Mouse (Mus musculus) heart, embryonic 11.5 days (tissue): ENCODE measurements around the gene Abcg2. TPM values are rescaled to one million over a fixed set of nuclear protein-coding genes. Genes with fewer than 3 reads are reported as not detected.

Experiments
- ATAC-seq: fragments of 200-750 bp; cut with Nextera tagmentation; replicated peaks from 2 replicates; pipeline ENCODE4 v1.8.0; 2017; ENCODE audit warnings: moderate library complexity; ENCODE audit not compliant: insufficient number of reproducible peaks, low FRiP score, low TSS enrichment
- H3K27ac ChIP-seq: fragments of 300-500 bp; sonication (generic); 2 replicates; pipeline ENCODE4 v1.5.1; 2014; ENCODE audit warnings: mild to moderate bottlenecking, low read depth, low read length
- H3K27me3 ChIP-seq: fragments of 300-500 bp; sonication (generic); 2 replicates; pipeline ENCODE4 v1.6.1; 2014; ENCODE audit warnings: mild to moderate bottlenecking, low read length, mixed read lengths; ENCODE audit not compliant: control insufficient read depth, insufficient read depth
- H3K36me3 ChIP-seq: fragments of 300-500 bp; sonication (generic); 2 replicates; pipeline ENCODE4 v1.6.1; 2014; ENCODE audit warnings: mild to moderate bottlenecking, low read length, moderate library complexity, mixed read lengths; ENCODE audit not compliant: control insufficient read depth, insufficient read depth
- H3K4me1 ChIP-seq: fragments of 300-500 bp; sonication (generic); 2 replicates; pipeline ENCODE4 v1.6.1; 2014; ENCODE audit warnings: low read length; ENCODE audit not compliant: control insufficient read depth, insufficient read depth
- H3K4me2 ChIP-seq: fragments of 300-500 bp; sonication (generic); 2 replicates; pipeline ENCODE4 v1.6.1; 2014; ENCODE audit warnings: mild to moderate bottlenecking, moderate library complexity
- H3K4me3 ChIP-seq: fragments of 300-500 bp; sonication (generic); 2 replicates; pipeline ENCODE4 v1.5.1; 2014; ENCODE audit warnings: low read depth, low read length
- H3K9ac ChIP-seq: fragments of 300-500 bp; sonication (generic); 2 replicates; pipeline ENCODE4 v1.6.1; 2014; ENCODE audit warnings: mild to moderate bottlenecking, low read depth, low read length, moderate library complexity
- H3K9me3 ChIP-seq: fragments of 300-500 bp; sonication (generic); replicated peaks from 2 replicates; pipeline ENCODE4 v1.6.1; 2016; ENCODE audit warnings: low read length; ENCODE audit not compliant: control insufficient read depth
- WGBS: fragments of 180-500 bp; shearing (Covaris S2); extraction: QIAGEN DNeasy Blood & Tissue Kit; methylation state at CpG from one replicate; pipeline ENCODE4 v1.1.7; 2014; ENCODE audit not compliant: insufficient replicate concordance; 5-methylcytosine and 5-hydroxymethylcytosine counted together
- polyA plus RNA-seq: library from polyadenylated mRNA; unstranded; fragments of >200 nt; fragmentation: Nextera tagmentation; extraction: Ambion mirVana; gene quantifications from 2 replicates; pipeline ENCODE4 v1.2.1, GENCODE M21; 2014

Abcg2 gene
- polyA plus RNA-seq, 1 experiment from 2014 or later, result 67.8 TPM

DNA sequence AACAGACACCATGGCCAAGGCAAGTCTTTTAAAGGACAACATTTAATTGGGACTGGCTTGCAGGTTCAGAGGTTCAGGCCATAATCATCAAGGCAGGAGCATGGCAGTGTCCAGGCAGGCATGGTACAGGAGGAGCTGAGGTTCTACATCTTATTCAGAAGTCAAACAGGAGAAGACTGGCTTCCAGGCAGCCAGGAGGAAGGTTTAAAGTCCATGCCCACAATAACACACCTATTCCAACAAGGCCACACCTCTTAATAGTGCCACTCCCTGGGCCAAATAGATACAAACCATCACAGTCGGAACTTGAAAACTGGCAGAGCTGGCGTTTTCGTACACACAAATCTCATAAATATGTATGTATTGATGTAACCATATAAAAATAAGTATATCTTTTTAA, 94.2 kb downstream of the Abcg2 start:
- Histone ChIP-seq H3K9ac (no peak overlapping the region), H3K4me3 (no peak overlapping the region), H3K4me2 (no peak overlapping the region), H3K27ac (no peak overlapping the region), H3K9me3 (no peaks in the 10 kb centered on the region), H3K27me3 (no peaks in the 10 kb centered on the region), H3K36me3 (peaks cover 2% of the 10 kb centered on the region; the same call in 1 of the 2 replicates), H3K4me1 (no peaks in the 10 kb centered on the region)
- WGBS, result 93% methylated on average over 3 of the region's 3 CpGs
- no peak for ATAC-seq

- Histone ChIP-seq H3K27me3 (no peaks in the 10 kb centered on the region), H3K4me3 (no peak overlapping the region), H3K9ac (no peak overlapping the region), H3K4me1 (no peaks in the 10 kb centered on the region), H3K36me3 (peaks cover 2% of the 10 kb centered on the region; the same call in 1 of the 2 replicates), H3K4me2 (no peak overlapping the region), H3K9me3 (no peaks in the 10 kb centered on the region), H3K27ac (no peak overlapping the region)
- WGBS, result 67% methylated on average over 2 of the region's 2 CpGs
- no peak for ATAC-seq
These were observed 107.3 kb downstream of the Abcg2 start for GRCm38 (mm10) chr6:58691584-58691983.

- Histone ChIP-seq H3K4me1 (no peaks in the 10 kb centered on the region), H3K9me3 (no peaks in the 10 kb centered on the region), H3K27me3 (no peaks in the 10 kb centered on the region), H3K27ac (no peak overlapping the region), H3K36me3 (peaks cover 2% of the 10 kb centered on the region; the same call in 1 of the 2 replicates), H3K4me3 (no peak overlapping the region), H3K9ac (no peak overlapping the region), H3K4me2 (no peak overlapping the region)
- no peak for ATAC-seq
- 90% methylated on average over 2 of the region's 2 CpGs for WGBS
These were observed 109.9 kb downstream of the Abcg2 start for GRCm38 (mm10) chr6:58694257-58694656.

DNA sequence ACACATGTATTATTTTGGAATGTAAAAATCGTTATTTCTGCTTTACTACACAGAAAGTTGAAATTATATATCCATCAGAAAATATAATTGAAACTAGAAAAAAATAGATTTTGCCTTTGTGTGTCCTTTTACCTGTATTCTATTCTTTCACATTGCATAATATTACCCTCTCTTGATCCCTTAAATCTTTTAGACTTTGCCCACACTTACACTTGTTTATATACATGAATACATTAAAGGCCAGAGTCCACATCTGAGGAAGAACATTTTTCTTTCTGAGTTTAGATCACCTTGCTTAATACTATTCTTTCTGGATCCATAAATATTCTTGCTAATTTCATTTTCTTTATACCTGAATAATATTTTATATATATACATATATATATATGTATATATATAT, 110.4 kb downstream of the Abcg2 start:
- no peaks in the 10 kb centered on the region for H3K9me3 ChIP-seq
- H3K36me3 ChIP-seq, result peaks cover 2% of the 10 kb centered on the region; the same call in 1 of the 2 replicates
- H3K4me2 ChIP-seq, result no peak overlapping the region
- no peaks in the 10 kb centered on the region for H3K4me1 ChIP-seq
- H3K9ac ChIP-seq, result no peak overlapping the region
- ATAC-seq, result no peak
- WGBS, result 78% methylated on average over 1 of the region's 1 CpGs
- H3K27me3 ChIP-seq, result no peaks in the 10 kb centered on the region
- H3K4me3 ChIP-seq, result no peak overlapping the region
- no peak overlapping the region for H3K27ac ChIP-seq

- WGBS, result 75% methylated on average over 1 of the region's 1 CpGs
- Histone ChIP-seq H3K4me3 (no peak overlapping the region), H3K9ac (no peak overlapping the region), H3K4me2 (no peak overlapping the region), H3K36me3 (no peaks in the 10 kb centered on the region), H3K9me3 (no peaks in the 10 kb centered on the region), H3K4me1 (no peaks in the 10 kb centered on the region), H3K27me3 (no peaks in the 10 kb centered on the region), H3K27ac (no peak overlapping the region)
- no peak for ATAC-seq
These were observed 126.0 kb downstream of the Abcg2 start for GRCm38 (mm10) chr6:58710369-58710768.

GRCm38 (mm10) chr6:58711909-58712308, 127.6 kb downstream of the Abcg2 start:
- Histone ChIP-seq H3K27ac (no peak overlapping the region), H3K4me2 (no peak overlapping the region), H3K9me3 (no peaks in the 10 kb centered on the region), H3K4me1 (no peaks in the 10 kb centered on the region), H3K4me3 (no peak overlapping the region), H3K36me3 (no peaks in the 10 kb centered on the region), H3K9ac (no peak overlapping the region), H3K27me3 (no peaks in the 10 kb centered on the region)
- ATAC-seq, result no peak
- 56% methylated on average over 2 of the region's 2 CpGs for WGBS

GRCm38 (mm10) chr6:58733851-58734250, 149.5 kb downstream of the Abcg2 start:
- no peak for ATAC-seq
- Histone ChIP-seq H3K27me3 (no peaks in the 10 kb centered on the region), H3K36me3 (no peaks in the 10 kb centered on the region), H3K4me2 (no peak overlapping the region), H3K9ac (no peak overlapping the region), H3K9me3 (no peaks in the 10 kb centered on the region), H3K27ac (no peak overlapping the region), H3K4me1 (no peaks in the 10 kb centered on the region), H3K4me3 (no peak overlapping the region)
- WGBS, result 54% methylated on average over 2 of the region's 2 CpGs

DNA sequence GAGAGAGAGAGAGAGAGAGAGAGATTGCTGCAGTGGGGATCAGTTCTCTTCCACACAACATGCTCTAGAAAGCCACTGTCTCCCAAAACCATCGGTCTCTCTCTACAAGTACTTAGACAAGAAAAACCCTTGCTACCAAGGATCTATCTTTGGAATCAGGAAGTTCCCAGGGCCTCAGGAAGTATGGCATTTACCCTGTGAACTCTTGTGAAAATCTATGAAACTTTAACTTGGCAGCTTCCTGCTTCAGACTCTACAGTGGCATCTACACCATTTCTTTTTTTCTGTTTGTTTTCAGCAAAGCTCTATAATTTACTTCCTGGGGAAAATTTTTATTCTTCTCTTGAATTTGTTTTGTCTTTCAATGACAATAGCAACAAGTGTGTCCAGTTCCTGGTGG, 150.8 kb downstream of the Abcg2 start:
- no peak overlapping the region for H3K4me2 ChIP-seq
- H3K27me3 ChIP-seq, result no peaks in the 10 kb centered on the region
- WGBS, result 38% methylated on average over 1 of the region's 1 CpGs
- no peaks in the 10 kb centered on the region for H3K36me3 ChIP-seq
- H3K27ac ChIP-seq, result no peak overlapping the region
- H3K9me3 ChIP-seq, result no peaks in the 10 kb centered on the region
- ATAC-seq, result no peak
- no peaks in the 10 kb centered on the region for H3K4me1 ChIP-seq
- no peak overlapping the region for H3K4me3 ChIP-seq
- no peak overlapping the region for H3K9ac ChIP-seq
